Mouse (Mus musculus) forebrain, embryonic 14.5 days (tissue): ENCODE data around the gene Ankrd44. TPM values are rescaled to one million over a fixed set of nuclear protein-coding genes. Genes with fewer than 3 reads are reported as not detected.
A peak's percentile ranks its signal among the peaks of the same experiment; 100 is the strongest.

Experiments used
- ATAC-seq: fragments of 200-750 bp; cut with Nextera tagmentation; 2 replicates; pipeline ENCODE4 v1.8.0; 2017; ENCODE audit warnings: mild to moderate bottlenecking, moderate library complexity
- DNase-seq: peaks from one replicate; pipeline ENCODE4 v3.0.0-alpha.2; 2015; ENCODE audit warnings: low spot score
- H3K27ac ChIP-seq: fragments of 300-500 bp; sonication (generic); 2 replicates; pipeline ENCODE4 v1.5.1; 2014; ENCODE audit warnings: low read depth, mild to moderate bottlenecking, control low read depth, low read length, moderate library complexity
- H3K27me3 ChIP-seq: fragments of 300-500 bp; sonication (generic); replicated peaks from 2 replicates; pipeline ENCODE4 v1.6.1; 2014; ENCODE audit warnings: low read length, control low read depth, mixed read lengths; ENCODE audit not compliant: control insufficient read depth, insufficient read depth
- H3K36me3 ChIP-seq: fragments of 300-500 bp; sonication (generic); 2 replicates; pipeline ENCODE4 v1.6.1; 2014; ENCODE audit warnings: low read length, control low read depth; ENCODE audit not compliant: control insufficient read depth, insufficient read depth
- H3K4me1 ChIP-seq: fragments of 300-500 bp; sonication (generic); 2 replicates; pipeline ENCODE4 v1.6.1; 2014; ENCODE audit warnings: antibody characterized with exemption, low read length, control low read depth; ENCODE audit not compliant: control insufficient read depth, insufficient read depth
- H3K4me2 ChIP-seq: fragments of 300-500 bp; sonication (generic); 2 replicates; pipeline ENCODE4 v1.6.1; 2014; ENCODE audit warnings: mild to moderate bottlenecking, control low read depth, low read length
- H3K4me3 ChIP-seq: fragments of 300-500 bp; sonication (generic); 2 replicates; pipeline ENCODE4 v1.5.1; 2014; ENCODE audit warnings: low read depth, low read length, control low read depth
- H3K9ac ChIP-seq: fragments of 300-500 bp; sonication (generic); 2 replicates; pipeline ENCODE4 v1.6.1; 2014; ENCODE audit warnings: mild to moderate bottlenecking, low read length, control low read depth, moderate library complexity
- H3K9me3 ChIP-seq: fragments of 300-500 bp; sonication (generic); replicated peaks from 2 replicates; pipeline ENCODE4 v1.6.1; 2016; ENCODE audit warnings: low read length, control low read depth, mixed read lengths; ENCODE audit not compliant: control insufficient read depth
- WGBS: fragments of 180-500 bp; shearing (Covaris S2); extraction: QIAGEN DNeasy Blood & Tissue Kit; methylation state at CpG from one replicate; pipeline ENCODE4 v1.1.7; 2014; 5-methylcytosine and 5-hydroxymethylcytosine counted together
- polyA plus RNA-seq: library from polyadenylated mRNA; unstranded; fragments of >200 nt; fragmentation: Nextera tagmentation; extraction: Ambion mirVana; gene quantifications from 2 replicates; pipeline ENCODE4 v1.2.1, GENCODE M21; 2014

The Ankrd44 gene
- polyA plus RNA-seq, 1 experiment from 2014 or later, result 18.9 TPM

DNA sequence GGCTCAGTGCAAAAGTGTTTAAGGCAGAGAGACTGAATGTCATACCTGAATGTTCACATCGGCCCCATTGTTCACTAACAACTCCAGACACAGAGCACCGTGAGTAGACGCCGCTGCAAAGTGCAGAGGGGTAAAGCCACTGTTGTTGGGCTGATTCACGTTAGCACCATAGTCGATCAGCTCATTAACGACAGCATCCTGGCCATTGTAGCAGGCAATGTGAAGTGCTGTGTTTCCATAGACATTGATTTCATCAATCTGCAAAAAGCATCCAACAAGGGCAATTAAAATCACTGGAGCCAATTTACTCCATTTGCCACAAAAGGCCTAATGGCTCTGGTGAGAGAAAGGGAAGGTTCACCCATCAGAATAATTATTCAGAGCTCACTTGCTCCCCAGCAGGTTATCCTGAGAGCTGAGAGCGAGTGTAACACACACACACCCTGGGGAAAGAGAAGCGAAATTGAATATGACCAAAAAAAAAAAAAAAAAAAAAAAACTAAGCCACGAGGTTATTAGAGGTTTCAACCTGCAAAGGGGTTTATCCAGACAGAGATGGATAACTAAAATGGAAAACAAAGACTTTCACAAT lies 163.9 kb downstream of the Ankrd44 start:
- no peaks in the 10 kb centered on the region for H3K36me3 ChIP-seq
- H3K9ac ChIP-seq, result no peak overlapping the region
- H3K4me1 ChIP-seq, result 0 out of 2 replicates have a peak, but pooled peaks cover 3% of the 10 kb centered on the region
- H3K9me3 ChIP-seq, result no peaks in the 10 kb centered on the region
- ATAC-seq, result peak; percentile 68
- WGBS, result 12% methylated on average over 10 of the region's 10 CpGs
- peak overlapping the region; percentile 61; the same call in 1 of the 2 replicates for H3K27ac ChIP-seq
- no peaks in the 10 kb centered on the region for H3K27me3 ChIP-seq
- H3K4me3 ChIP-seq, result no peak overlapping the region
- peak; percentile 65 for DNase-seq
- H3K4me2 ChIP-seq, result 0 out of 2 replicates have a peak overlapping the region, but pooled peaks have one; percentile 8

DNA sequence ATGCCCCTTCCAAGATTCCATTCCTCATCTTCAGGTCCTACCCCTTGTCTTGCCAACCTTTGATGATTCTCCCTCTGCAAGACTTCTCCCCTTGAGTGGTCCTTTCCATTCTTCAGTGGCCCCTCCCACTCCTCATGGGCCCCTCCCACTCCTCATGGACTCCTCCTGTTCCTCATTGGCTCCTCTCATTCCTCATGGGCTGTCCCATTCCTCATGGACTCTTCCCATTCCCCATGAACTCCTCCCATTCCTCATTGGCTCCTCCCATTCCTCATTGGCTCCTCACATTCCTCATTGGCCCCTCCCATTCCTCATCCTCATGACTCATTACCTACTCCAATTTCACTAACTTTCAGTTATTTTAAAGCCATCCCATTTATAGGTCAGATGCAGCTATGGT lies 166.3 kb downstream of the Ankrd44 start:
- ATAC-seq (no peak), DNase-seq (no peak)

GRCm38 (mm10) chr1:54757291-54757690 lies 168.9 kb downstream of the Ankrd44 start:
- no peak overlapping the region for H3K9ac ChIP-seq
- 88% methylated on average over 3 of the region's 3 CpGs for WGBS
- no peak overlapping the region for H3K4me2 ChIP-seq
- DNase-seq (no peak), ATAC-seq (no peak)
- no peak overlapping the region for H3K27ac ChIP-seq
- no peaks in the 10 kb centered on the region for H3K27me3 ChIP-seq
- no peak overlapping the region for H3K4me3 ChIP-seq
- no peaks in the 10 kb centered on the region for H3K9me3 ChIP-seq
- 0 out of 2 replicates have a peak, but pooled peaks cover 3% of the 10 kb centered on the region for H3K4me1 ChIP-seq
- H3K36me3 ChIP-seq, result no peaks in the 10 kb centered on the region

More for the DNA sequence above, 166.3 kb downstream of the Ankrd44 start:
- Histone ChIP-seq H3K4me3 (no peak overlapping the region), H3K9ac (no peak overlapping the region), H3K36me3 (no peaks in the 10 kb centered on the region), H3K4me1 (0 out of 2 replicates have a peak, but pooled peaks cover 3% of the 10 kb centered on the region), H3K9me3 (no peaks in the 10 kb centered on the region), H3K4me2 (no peak overlapping the region), H3K27me3 (no peaks in the 10 kb centered on the region), H3K27ac (no peak overlapping the region)

- H3K36me3 ChIP-seq, result no peaks in the 10 kb centered on the region
- H3K4me1 ChIP-seq, result no peaks in the 10 kb centered on the region
- no peaks in the 10 kb centered on the region for H3K9me3 ChIP-seq
- DNase-seq, result no peak
- no peak overlapping the region for H3K9ac ChIP-seq
- WGBS, result 78% methylated on average over 8 of the region's 8 CpGs
- H3K4me3 ChIP-seq, result no peak overlapping the region
- no peaks in the 10 kb centered on the region for H3K27me3 ChIP-seq
- ATAC-seq, result no peak
- H3K4me2 ChIP-seq, result no peak overlapping the region
- no peak overlapping the region for H3K27ac ChIP-seq
Observed at GRCm38 (mm10) chr1:54755690-54756365, 170.4 kb downstream of the Ankrd44 start.

- no peak overlapping the region for H3K27ac ChIP-seq
Observed at GRCm38 (mm10) chr1:54749961-54750360, 176.2 kb downstream of the Ankrd44 start.

DNA sequence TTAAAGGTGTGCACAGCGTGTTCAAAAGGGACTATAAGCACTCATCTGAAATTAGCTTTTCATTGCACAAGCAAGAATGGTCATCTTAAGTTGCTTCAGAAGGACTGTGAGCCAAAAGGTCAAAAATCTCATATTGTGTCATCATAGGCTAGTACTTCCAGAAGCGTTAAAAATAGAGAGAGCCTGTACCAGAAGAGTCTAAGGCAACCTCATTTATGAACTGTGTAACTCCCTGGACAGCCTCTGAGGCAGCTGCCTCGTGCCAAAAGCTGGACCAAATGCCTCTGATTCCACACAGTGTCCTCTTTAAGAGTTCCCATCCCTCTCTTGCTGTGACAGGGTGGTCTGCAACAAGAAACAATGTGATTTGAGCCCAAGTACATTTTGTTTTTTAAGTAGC lies 176.7 kb downstream of the Ankrd44 start:
- H3K4me1 ChIP-seq, result no peaks in the 10 kb centered on the region
- no peak overlapping the region for H3K27ac ChIP-seq
- no peaks in the 10 kb centered on the region for H3K27me3 ChIP-seq
- no peaks in the 10 kb centered on the region for H3K36me3 ChIP-seq
- WGBS, result 75% methylated on average over 3 of the region's 3 CpGs
- no peak for ATAC-seq
- H3K4me3 ChIP-seq, result no peak overlapping the region
- no peak for DNase-seq
- no peak overlapping the region for H3K4me2 ChIP-seq
- H3K9ac ChIP-seq, result no peak overlapping the region
- no peaks in the 10 kb centered on the region for H3K9me3 ChIP-seq

More at GRCm38 (mm10) chr1:54749961-54750360, 176.2 kb downstream of the Ankrd44 start:
- Histone ChIP-seq H3K4me1 (no peaks in the 10 kb centered on the region), H3K9me3 (no peaks in the 10 kb centered on the region), H3K9ac (no peak overlapping the region), H3K4me3 (no peak overlapping the region), H3K36me3 (no peaks in the 10 kb centered on the region), H3K27me3 (no peaks in the 10 kb centered on the region), H3K4me2 (no peak overlapping the region)
- DNase-seq (no peak), ATAC-seq (no peak)
- WGBS, result 82% methylated on average over 1 of the region's 1 CpGs

GRCm38 (mm10) chr1:54747785-54748420 lies 178.3 kb downstream of the Ankrd44 start:
- ATAC-seq, result no peak
- H3K4me1 ChIP-seq, result no peaks in the 10 kb centered on the region
- H3K9ac ChIP-seq, result no peak overlapping the region
- H3K4me2 ChIP-seq, result no peak overlapping the region
- WGBS, result 75% methylated on average over 8 of the region's 8 CpGs
- H3K27me3 ChIP-seq, result no peaks in the 10 kb centered on the region
- DNase-seq, result peak; percentile 20
- no peak overlapping the region for H3K27ac ChIP-seq
- H3K9me3 ChIP-seq, result no peaks in the 10 kb centered on the region
- no peaks in the 10 kb centered on the region for H3K36me3 ChIP-seq
- no peak overlapping the region for H3K4me3 ChIP-seq

- no peak overlapping the region for H3K9ac ChIP-seq
- DNase-seq (no peak), ATAC-seq (no peak)
- no peak overlapping the region for H3K4me2 ChIP-seq
- H3K9me3 ChIP-seq, result no peaks in the 10 kb centered on the region
- H3K27ac ChIP-seq, result no peak overlapping the region
- H3K4me3 ChIP-seq, result no peak overlapping the region
- no peaks in the 10 kb centered on the region for H3K4me1 ChIP-seq
- H3K36me3 ChIP-seq, result no peaks in the 10 kb centered on the region
- H3K27me3 ChIP-seq, result no peaks in the 10 kb centered on the region
Observed at GRCm38 (mm10) chr1:54745666-54746065, 180.5 kb downstream of the Ankrd44 start.

DNA sequence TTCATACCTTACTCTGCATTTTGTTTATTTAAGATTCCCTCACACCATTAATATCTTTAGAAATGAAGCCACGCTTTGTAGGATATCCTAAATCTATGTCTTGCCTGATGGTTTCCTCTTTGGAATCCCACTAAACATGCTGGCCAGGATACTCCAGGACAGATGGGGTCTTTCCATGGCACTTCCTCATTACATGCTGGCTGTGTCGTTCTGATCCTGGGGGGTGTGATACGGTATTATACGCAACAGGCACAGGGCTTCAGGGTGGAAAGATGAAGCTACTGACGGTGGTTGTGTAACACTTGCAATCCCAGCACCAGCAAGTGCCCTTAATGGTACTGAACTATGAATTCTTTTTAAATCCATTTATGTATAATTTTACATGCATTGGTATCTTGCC lies 182.0 kb downstream of the Ankrd44 start:
- no peak overlapping the region for H3K27ac ChIP-seq
- H3K4me1 ChIP-seq, result peaks cover 4% of the 10 kb centered on the region; the same call in 1 of the 2 replicates
- no peak overlapping the region for H3K4me3 ChIP-seq
- ATAC-seq (no peak), DNase-seq (no peak)
- no peak overlapping the region for H3K9ac ChIP-seq
- no peak overlapping the region for H3K4me2 ChIP-seq
- 84% methylated on average over 5 of the region's 5 CpGs for WGBS
- no peaks in the 10 kb centered on the region for H3K27me3 ChIP-seq
- H3K36me3 ChIP-seq, result no peaks in the 10 kb centered on the region
- no peaks in the 10 kb centered on the region for H3K9me3 ChIP-seq
